Mouse (Mus musculus) embryonic facial prominence, embryonic 13.5 days (tissue): ENCODE data around the gene Zfp992. TPM values are rescaled to one million over a fixed set of nuclear protein-coding genes. Genes with fewer than 3 reads are reported as not detected.
"Not testable (repeated sequence)": the region's sequence is repeated elsewhere in the genome, so short reads cannot be mapped to it uniquely, and the experiment has no call there.

ENCODE experiments used
- ATAC-seq: fragments of 200-750 bp; cut with Nextera tagmentation; 2 replicates; pipeline ENCODE4 v1.8.0; 2017; ENCODE audit warnings: low read depth; ENCODE audit not compliant: insufficient number of reproducible peaks, insufficient read depth, low FRiP score, low TSS enrichment
- H3K27ac ChIP-seq: fragments of 300-500 bp; sonication (generic); 2 replicates; pipeline ENCODE4 v1.5.1; 2015; ENCODE audit warnings: moderate library complexity, mild to moderate bottlenecking, inconsistent platforms
- H3K27me3 ChIP-seq: fragments of 300-500 bp; sonication (generic); 2 replicates; pipeline ENCODE4 v1.6.1; 2015; ENCODE audit warnings: mild to moderate bottlenecking, inconsistent platforms
- H3K36me3 ChIP-seq: fragments of 300-500 bp; sonication (generic); 2 replicates; pipeline ENCODE4 v1.6.1; 2015; ENCODE audit warnings: mild to moderate bottlenecking, inconsistent platforms
- H3K4me1 ChIP-seq: fragments of 300-500 bp; sonication (generic); 2 replicates; pipeline ENCODE4 v1.6.1; 2015; ENCODE audit warnings: inconsistent platforms
- H3K4me2 ChIP-seq: fragments of 300-500 bp; sonication (generic); 2 replicates; pipeline ENCODE4 v1.6.1; 2015; ENCODE audit warnings: moderate library complexity, mild to moderate bottlenecking, inconsistent platforms
- H3K4me3 ChIP-seq: fragments of 300-500 bp; sonication (generic); 2 replicates; pipeline ENCODE4 v1.5.1; 2015; ENCODE audit warnings: mild to moderate bottlenecking, inconsistent platforms
- H3K9ac ChIP-seq: fragments of 300-500 bp; sonication (generic); 2 replicates; pipeline ENCODE4 v1.6.1; 2015; ENCODE audit warnings: mild to moderate bottlenecking, inconsistent platforms
- H3K9me3 ChIP-seq: fragments of 300-500 bp; sonication (generic); 2 replicates; pipeline ENCODE4 v1.6.1; 2016; ENCODE audit warnings: inconsistent platforms
- WGBS: fragments of 180-500 bp; shearing (Covaris S2); methylation state at CpG from one replicate; pipeline ENCODE4 v1.1.7; 2015; ENCODE audit warnings: mixed read lengths; 5-methylcytosine and 5-hydroxymethylcytosine counted together
- polyA plus RNA-seq: library from polyadenylated mRNA; unstranded; fragments of >200 nt; fragmentation: Nextera tagmentation; extraction: Ambion mirVana; gene quantifications from 2 replicates; pipeline ENCODE4 v1.2.1, GENCODE M21; 2015

Gene Zfp992
- polyA plus RNA-seq, 1 experiment from 2014 or later, result 3.7 TPM

- Histone ChIP-seq H3K9me3 (peaks cover 62% of the 10 kb centered on the region), H3K27me3 (no peaks in the 10 kb centered on the region), H3K27ac (no peak overlapping the region), H3K4me1 (no peaks in the 10 kb centered on the region), H3K4me3 (no peak overlapping the region), H3K4me2 (no peak overlapping the region), H3K9ac (no peak overlapping the region), H3K36me3 (0 out of 2 replicates have a peak, but pooled peaks cover 4% of the 10 kb centered on the region)
- ATAC-seq, result peak; percentile 27
- 91% methylated on average over 7 of the region's 7 CpGs for WGBS
These were observed 6.5 kb downstream of the Zfp992 start for GRCm38 (mm10) chr4:146455321-146455721.

GRCm38 (mm10) chr4:146456061-146456726 is 7.4 kb downstream of the Zfp992 start:
- Histone ChIP-seq H3K27me3 (no peaks in the 10 kb centered on the region), H3K9me3 (peaks cover 66% of the 10 kb centered on the region), H3K9ac (no peak overlapping the region), H3K27ac (no peak overlapping the region), H3K4me3 (no peak overlapping the region), H3K4me1 (no peaks in the 10 kb centered on the region), H3K4me2 (no peak overlapping the region), H3K36me3 (0 out of 2 replicates have a peak, but pooled peaks cover 4% of the 10 kb centered on the region)
- ATAC-seq, result no peak
- 70% methylated on average over 4 of the region's 4 CpGs for WGBS

GRCm38 (mm10) chr4:146457126-146457525 is 8.3 kb downstream of the Zfp992 start:
- WGBS, result 62% methylated on average over 2 of the region's 2 CpGs
- H3K36me3 ChIP-seq, result 0 out of 2 replicates have a peak, but pooled peaks cover 4% of the 10 kb centered on the region
- H3K9ac ChIP-seq, result no peak overlapping the region
- no peaks in the 10 kb centered on the region for H3K27me3 ChIP-seq
- peaks cover 66% of the 10 kb centered on the region for H3K9me3 ChIP-seq
- no peak overlapping the region for H3K4me2 ChIP-seq
- ATAC-seq, result no peak
- H3K4me3 ChIP-seq, result no peak overlapping the region
- H3K4me1 ChIP-seq, result no peaks in the 10 kb centered on the region
- H3K27ac ChIP-seq, result no peak overlapping the region

- 70% methylated on average over 1 of the region's 1 CpGs for WGBS
- no peak overlapping the region for H3K9ac ChIP-seq
- peak; percentile 38; the same call in 1 of the 2 replicates for ATAC-seq
- no peak overlapping the region for H3K27ac ChIP-seq
- H3K4me3 ChIP-seq, result no peak overlapping the region
- no peaks in the 10 kb centered on the region for H3K4me1 ChIP-seq
- H3K4me2 ChIP-seq, result no peak overlapping the region
- H3K27me3 ChIP-seq, result no peaks in the 10 kb centered on the region
- H3K36me3 ChIP-seq, result 0 out of 2 replicates have a peak, but pooled peaks cover 4% of the 10 kb centered on the region
- peaks cover 62% of the 10 kb centered on the region for H3K9me3 ChIP-seq
These were observed 8.9 kb downstream of the Zfp992 start for GRCm38 (mm10) chr4:146457720-146458119.

GRCm38 (mm10) chr4:146459822-146460221 is 11.0 kb downstream of the Zfp992 start:
- not testable (repeated sequence) for H3K27ac ChIP-seq, H3K27me3 ChIP-seq, H3K4me2 ChIP-seq, H3K36me3 ChIP-seq, H3K9ac ChIP-seq, H3K4me3 ChIP-seq, H3K4me1 ChIP-seq, ATAC-seq
- H3K9me3 ChIP-seq, result peaks cover 52% of the 10 kb centered on the region
- WGBS, result 77% methylated on average over 5 of the region's 5 CpGs

- H3K4me1 ChIP-seq, H3K4me2 ChIP-seq, H3K27ac ChIP-seq, H3K4me3 ChIP-seq, H3K9ac ChIP-seq, ATAC-seq, H3K27me3 ChIP-seq: not testable (repeated sequence)
- peaks cover 14% of the 10 kb centered on the region for H3K36me3 ChIP-seq
- peaks cover 49% of the 10 kb centered on the region for H3K9me3 ChIP-seq
- WGBS, result 78% methylated on average over 5 of the region's 5 CpGs
These were observed 11.9 kb downstream of the Zfp992 start for GRCm38 (mm10) chr4:146460685-146461084.

- 0 out of 2 replicates have a peak, but pooled peaks have one; percentile 7 for ATAC-seq
- H3K9me3 ChIP-seq, result peaks cover 19% of the 10 kb centered on the region
These were observed 15.0 kb downstream of the Zfp992 start for GRCm38 (mm10) chr4:146463649-146464351.

GRCm38 (mm10) chr4:146469984-146470383 is 21.2 kb downstream of the Zfp992 start:
- H3K27ac ChIP-seq, H3K36me3 ChIP-seq, H3K4me2 ChIP-seq, H3K4me1 ChIP-seq, ATAC-seq, H3K9ac ChIP-seq, H3K27me3 ChIP-seq, H3K4me3 ChIP-seq: not testable (repeated sequence)
- H3K9me3 ChIP-seq, result peaks cover 14% of the 10 kb centered on the region
- 92% methylated on average over 11 of the region's 12 CpGs for WGBS

More at GRCm38 (mm10) chr4:146463649-146464351, 15.0 kb downstream of the Zfp992 start:
- H3K27ac ChIP-seq, H3K27me3 ChIP-seq, H3K4me2 ChIP-seq, H3K9ac ChIP-seq, H3K4me1 ChIP-seq, H3K4me3 ChIP-seq: not testable (repeated sequence)
- 88% methylated on average over 19 of the region's 19 CpGs for WGBS
- peaks cover 11% of the 10 kb centered on the region for H3K36me3 ChIP-seq

GRCm38 (mm10) chr4:146474181-146474580 is 25.4 kb downstream of the Zfp992 start:
- not testable (repeated sequence) for H3K27ac ChIP-seq, H3K9ac ChIP-seq, ATAC-seq, H3K36me3 ChIP-seq, H3K4me3 ChIP-seq, H3K4me1 ChIP-seq, H3K27me3 ChIP-seq, H3K4me2 ChIP-seq
- peaks cover 39% of the 10 kb centered on the region for H3K9me3 ChIP-seq
- no CpG with 5 or more reads among the region's 1 CpGs for WGBS

- not testable (repeated sequence) for H3K4me1 ChIP-seq, H3K36me3 ChIP-seq, H3K27me3 ChIP-seq, H3K4me2 ChIP-seq, H3K4me3 ChIP-seq, H3K9ac ChIP-seq, H3K27ac ChIP-seq
- H3K9me3 ChIP-seq, result peaks cover 38% of the 10 kb centered on the region
- WGBS, result 60% methylated on average over 76 of the region's 94 CpGs
- peak; percentile 84 for ATAC-seq
These were observed 26.2 kb downstream of the Zfp992 start for GRCm38 (mm10) chr4:146474716-146475676.

- not testable (repeated sequence) for H3K9ac ChIP-seq, H3K36me3 ChIP-seq, H3K4me2 ChIP-seq, H3K27me3 ChIP-seq, ATAC-seq, H3K4me1 ChIP-seq, H3K4me3 ChIP-seq, H3K27ac ChIP-seq
- WGBS, result 95% methylated on average over 2 of the region's 2 CpGs
- H3K9me3 ChIP-seq, result peaks cover 46% of the 10 kb centered on the region
These were observed 27.4 kb downstream of the Zfp992 start for GRCm38 (mm10) chr4:146476260-146476659.
